20 mouse cellular contexts compared by ENCODE assay signal in genomic region chr2:119174866-119175265, GRCm38 (mm10). TPM values are rescaled to one million over a fixed set of nuclear protein-coding genes. Genes with fewer than 3 reads are reported as not detected.
DNase-seq lines count a peak whose midpoint lies in the region; ATAC-seq and TF ChIP-seq lines count a peak whose summit lies in the region.
"Had no signal": no experiment of that assay in that cellular context is flagged by ENCODE, and none has a peak within 500 bp of the region (broad histone marks: within the 10 kb centered on the region; RNA-seq: fewer than 3 reads in every experiment).

No protein-coding gene starts in this region.

- H3K9ac ChIP-seq in heart, embryonic 12.5 days: 0 out of 2 replicates have a peak overlapping the region, but pooled peaks have one; percentile 20
- H3K9ac ChIP-seq in midbrain, embryonic 11.5 days (ENCODE audit: low read length): no peak overlapping the region
- peak overlapping the region; percentile 62 for H3K9ac ChIP-seq in CH12.LX (ENCODE audit: insufficient read depth, low read depth)
- H3K9ac ChIP-seq: forebrain, postnatal 0 days; limb, embryonic 15.5 days; liver, embryonic 15.5 days had no signal

- H3K27ac ChIP-seq in heart, embryonic 12.5 days (ENCODE audit: poor library complexity, severe bottlenecking): no peak overlapping the region
- H3K27ac ChIP-seq in midbrain, embryonic 11.5 days (ENCODE audit: low read depth, low read length): no peak overlapping the region
- no peak overlapping the region for H3K27ac ChIP-seq in midbrain, embryonic 10.5 days (replicated peaks)
- peak overlapping the region; percentile 93 for H3K27ac ChIP-seq in CH12.LX (ENCODE audit: insufficient read depth, low read depth)
- H3K27ac ChIP-seq: liver, embryonic 15.5 days had no signal

- H3ac ChIP-seq in myocyte (ENCODE audit: control insufficient read depth, insufficient read length): no peak overlapping the region

- H3K27me3 ChIP-seq in heart, embryonic 12.5 days (replicated peaks): peaks cover 13% of the 10 kb centered on the region
- H3K27me3 ChIP-seq in midbrain, embryonic 11.5 days (ENCODE audit: control insufficient read depth, insufficient read depth, low read length): no peaks in the 10 kb centered on the region
- H3K27me3 ChIP-seq in midbrain, embryonic 10.5 days (ENCODE audit: low read depth, poor library complexity, severe bottlenecking): 0 out of 2 replicates have a peak, but pooled peaks cover 8% of the 10 kb centered on the region
- H3K27me3 ChIP-seq in CH12.LX (replicated peaks) (no peaks in the 10 kb centered on the region), myocyte (ENCODE audit: control insufficient read depth, insufficient read depth, insufficient read length) (no peaks in the 10 kb centered on the region)
- H3K27me3 ChIP-seq: limb, embryonic 15.5 days had no signal

- TF ChIP-seq POLR2A in CH12.LX (IDR thresholded peaks at IDR 0.05; ENCODE audit: low read depth, low read length): no peak
- peak; percentile 7 for TF ChIP-seq POLR2A in myocyte (IDR thresholded peaks at IDR 0.05; ENCODE audit: insufficient read length, low read depth)

- no peak overlapping the region for H3K4me3 ChIP-seq in heart, embryonic 12.5 days
- no peak overlapping the region for H3K4me3 ChIP-seq in midbrain, embryonic 11.5 days (ENCODE audit: low read depth, low read length)
- no peak overlapping the region for H3K4me3 ChIP-seq in midbrain, embryonic 10.5 days
- H3K4me3 ChIP-seq in CH12.LX (replicated peaks in 1 of 3; ENCODE audit: low read depth in 2 of 3, low read length in 2 of 3, poor library complexity in 1 of 3) (peak overlapping the region; percentile 54 to 57 (median 57)), myocyte (peak overlapping the region; percentile 29)
- H3K4me3 ChIP-seq: limb, embryonic 15.5 days; liver, embryonic 15.5 days had no signal

- intact Hi-C loops in heart, postnatal 36 days (cut with DNase I): no loop called here

- dilution Hi-C loops in CH12.LX (cut with MboI; ENCODE audit: extremely low pct_ligation_motif_present, extremely low pct_unique_long_range_greater_than_20kb, low sequenced_read_pairs): no loop called here

- peaks cover 25% of the 10 kb centered on the region; the same call in 1 of the 2 replicates for H3K36me3 ChIP-seq in heart, embryonic 12.5 days
- no peaks in the 10 kb centered on the region; the same call in 1 of the 2 replicates for H3K36me3 ChIP-seq in midbrain, embryonic 11.5 days (ENCODE audit: control insufficient read depth, insufficient read depth, low read length)
- H3K36me3 ChIP-seq in midbrain, embryonic 10.5 days: peaks cover 35% of the 10 kb centered on the region
- peaks cover 10 to 28% of the 10 kb centered on the region in 2 experiments for H3K36me3 ChIP-seq in CH12.LX (replicated peaks in 1 of 2; ENCODE audit: control insufficient read depth in 1 of 2, insufficient read depth in 1 of 2, low read length in 1 of 2)
- H3K36me3 ChIP-seq in myocyte (ENCODE audit: control insufficient read depth, insufficient read depth): no peaks in the 10 kb centered on the region

- ATAC-seq in heart, embryonic 12.5 days (ENCODE audit: insufficient number of reproducible peaks, low FRiP score): no peak
- no peak for ATAC-seq in midbrain, embryonic 11.5 days (ENCODE audit: low FRiP score)

- peaks cover 35% of the 10 kb centered on the region for H3K4me1 ChIP-seq in heart, embryonic 12.5 days (replicated peaks)
- peaks cover 10% of the 10 kb centered on the region for H3K4me1 ChIP-seq in midbrain, embryonic 11.5 days (ENCODE audit: control insufficient read depth, insufficient read depth, low read length)
- peaks cover 32% of the 10 kb centered on the region for H3K4me1 ChIP-seq in midbrain, embryonic 10.5 days
- H3K4me1 ChIP-seq in CH12.LX (ENCODE audit: control insufficient read depth in 1 of 2, insufficient read depth in 2 of 2): peaks cover 42 to 95% of the 10 kb centered on the region in 2 experiments

- no peaks in the 10 kb centered on the region for H3K9me3 ChIP-seq in heart, embryonic 12.5 days (replicated peaks)
- H3K9me3 ChIP-seq in midbrain, embryonic 11.5 days (ENCODE audit: control insufficient read depth, low read length): no peaks in the 10 kb centered on the region
- no peaks in the 10 kb centered on the region for H3K9me3 ChIP-seq in midbrain, embryonic 10.5 days (replicated peaks)
- H3K9me3 ChIP-seq in CH12.LX (replicated peaks; ENCODE audit: low read length): peaks cover 5% of the 10 kb centered on the region
- H3K9me3 ChIP-seq: limb, embryonic 15.5 days; liver, embryonic 15.5 days had no signal

- H3K4me2 ChIP-seq in heart, embryonic 12.5 days: no peak overlapping the region
- no peak overlapping the region for H3K4me2 ChIP-seq in midbrain, embryonic 11.5 days
- peak overlapping the region; percentile 85 for H3K4me2 ChIP-seq in CH12.LX (ENCODE audit: insufficient read depth, low read depth, poor library complexity, severe bottlenecking)
- H3K4me2 ChIP-seq in myocyte (ENCODE audit: low read depth): peak overlapping the region; percentile 80
- H3K4me2 ChIP-seq: heart, embryonic 11.5 days; limb, embryonic 15.5 days; liver, embryonic 15.5 days had no signal

- in situ Hi-C loops in CH12.LX (cut with MboI; ENCODE audit: low pct_ligation_motif_present, low pct_unique_long_range_greater_than_20kb, low sequenced_read_pairs): loop anchor here (25.0 kb wide), 2 partner anchors 288 to 413 kb away; partner anchors contain the start of genes Ccdc9b and Phgr1

- H3K79me2 ChIP-seq in CH12.LX (replicated peaks; ENCODE audit: control insufficient read depth, extremely low read depth, insufficient read depth, poor library complexity, severe bottlenecking): no peaks in the 10 kb centered on the region; the same call in 1 of the 2 replicates
- peaks cover 8% of the 10 kb centered on the region for H3K79me2 ChIP-seq in myocyte (ENCODE audit: control insufficient read depth, insufficient read depth)

- TF ChIP-seq CTCF in CH12.LX (conservative IDR thresholded peaks at IDR 0.05 in 1 of 2, IDR thresholded peaks at IDR 0.05 in 1 of 2; ENCODE audit: low read depth in 2 of 2, low read length in 2 of 2): no peak

- DNase-seq in heart, postnatal 36 days: no peak
- DNase-seq in midbrain, embryonic 11.5 days (ENCODE audit: low spot score, missing footprints): peak; percentile 78
- DNase-seq in midbrain, embryonic 10.5 days (ENCODE audit: low spot score): no peak
- DNase-seq in CH12.LX (ENCODE audit: extremely low read depth): no peak
- DNase-seq in natural killer cell, adult 2 months (ENCODE audit: low spot score in 2 of 2): no peak
- DNase-seq in layer of hippocampus, adult 8-10 months (ENCODE audit: low spot score in 2 of 2): no peak
- DNase-seq: cerebellum, adult 8-10 months; forebrain, postnatal 0 days; heart, postnatal 14 days; layer of hippocampus, postnatal 36 days; midbrain, embryonic 14.5 days; right cerebral cortex, postnatal 4 days; thymus, postnatal 36 days had no signal

- WGBS in heart, embryonic 12.5 days: 56% methylated on average over 14 of the region's 14 CpGs
- 42% methylated on average over 14 of the region's 14 CpGs for WGBS in midbrain, embryonic 11.5 days
- 53% methylated on average over 14 of the region's 14 CpGs for WGBS in midbrain, embryonic 10.5 days

- TF ChIP-seq EP300 in CH12.LX (IDR thresholded peaks at IDR 0.05; ENCODE audit: low read length): no peak

- no peak for TF ChIP-seq RAD21 in CH12.LX (IDR thresholded peaks at IDR 0.05; ENCODE audit: low read depth, low read length)

RNA-seq across cellular contexts. Expression of gene Gm14137, which starts 0.6 kb away (rescaled TPM):
- polyA plus RNA-seq in heart, embryonic 12.5 days (2016; fragmentation: Nextera tagmentation; extraction: Ambion mirVana): 0.34 and 0.46 TPM in 2 replicates
- total RNA-seq in heart, postnatal 36 days (2021): not detected
- polyA plus RNA-seq in midbrain, embryonic 11.5 days (2014; fragmentation: Nextera tagmentation; extraction: Ambion mirVana): 0.15 and 0.20 TPM in 2 replicates
- 0.72 and 1.1 TPM in 2 replicates for polyA plus RNA-seq in midbrain, embryonic 10.5 days (2016; fragmentation: Nextera tagmentation; extraction: Ambion mirVana)
- total RNA-seq in CH12.LX (2012; rRNA removed) (4.7 and 9.2 TPM in 2 replicates), CH12.LX (2014; rRNA removed) (2.3 and 2.6 TPM in 2 replicates)
- polyA plus RNA-seq in CH12.LX (2012; ENCODE audit: insufficient read length, low read depth) (3.3 and 3.4 TPM in 2 replicates), myocyte (2012; fragmentation: generic; extraction: Trizol) (6.3 TPM)
- not detected for total RNA-seq in layer of hippocampus, adult 8-10 months (2022)
- total RNA-seq: common myeloid progenitor, adult 5-6 weeks; forebrain, postnatal 0 days; heart, postnatal 14 days; layer of hippocampus, postnatal 36 days; left cerebral cortex, postnatal 25 days had no signal
- polyA plus RNA-seq: heart, embryonic 11.5 days had no signal

RNA-seq across cellular contexts. Expression of gene Gchfr, which starts 7.3 kb away (rescaled TPM):
- 4.5 and 5.0 TPM in 2 replicates for polyA plus RNA-seq in heart, embryonic 12.5 days (2016; fragmentation: Nextera tagmentation; extraction: Ambion mirVana)
- total RNA-seq in heart, postnatal 36 days (2021): 1 to 10 TPM; 4.3 to 6.5 TPM
- 1.5 and 2.5 TPM in 2 replicates for polyA plus RNA-seq in midbrain, embryonic 11.5 days (2014; fragmentation: Nextera tagmentation; extraction: Ambion mirVana)
- 2.7 and 3.2 TPM in 2 replicates for polyA plus RNA-seq in midbrain, embryonic 10.5 days (2016; fragmentation: Nextera tagmentation; extraction: Ambion mirVana)
- total RNA-seq in CH12.LX (2012; rRNA removed) (9.5 and 18.2 TPM in 2 replicates), CH12.LX (2014; rRNA removed) (0.93 and 1.8 TPM in 2 replicates)
- polyA plus RNA-seq in CH12.LX (2012; ENCODE audit: insufficient read length, low read depth) (1.1 and 2.7 TPM in 2 replicates), myocyte (2012; fragmentation: generic; extraction: Trizol) (90.4 TPM)
- under 1 TPM in 1 of 4 experiments, not detected in 3; 0.57 TPM for total RNA-seq in layer of hippocampus, adult 8-10 months (2022)
- total RNA-seq: common myeloid progenitor, adult 5-6 weeks; forebrain, postnatal 0 days; layer of hippocampus, postnatal 36 days; left cerebral cortex, postnatal 25 days had no signal

RNA-seq across cellular contexts. Expression of gene Rmdn3, which starts 18.0 kb away (rescaled TPM):
- polyA plus RNA-seq in heart, embryonic 12.5 days (2016; fragmentation: Nextera tagmentation; extraction: Ambion mirVana): 29.2 and 31.0 TPM in 2 replicates
- 10 to 100 TPM; 14.3 to 19.9 TPM for total RNA-seq in heart, postnatal 36 days (2021)
- polyA plus RNA-seq in midbrain, embryonic 11.5 days (2014; fragmentation: Nextera tagmentation; extraction: Ambion mirVana): 41.1 and 46.7 TPM in 2 replicates
- polyA plus RNA-seq in midbrain, embryonic 10.5 days (2016; fragmentation: Nextera tagmentation; extraction: Ambion mirVana): 47.4 and 49.9 TPM in 2 replicates
- total RNA-seq in CH12.LX (2012; rRNA removed) (49.9 and 52.0 TPM in 2 replicates), CH12.LX (2014; rRNA removed) (59.1 and 61.2 TPM in 2 replicates)
- polyA plus RNA-seq in CH12.LX (2012; ENCODE audit: insufficient read length, low read depth) (41.8 and 48.1 TPM in 2 replicates), myocyte (2012; fragmentation: generic; extraction: Trizol) (20.7 TPM)
- total RNA-seq in layer of hippocampus, adult 8-10 months (2022): 10 to 100 TPM; 49.4 to 59.7 (median 52.5) TPM

RNA-seq across cellular contexts. Expression of gene Zfyve19, which starts 33.6 kb away (rescaled TPM):
- polyA plus RNA-seq in heart, embryonic 12.5 days (2016; fragmentation: Nextera tagmentation; extraction: Ambion mirVana): 31.6 and 36.5 TPM in 2 replicates
- total RNA-seq in heart, postnatal 36 days (2021): 10 to 100 TPM; 11.0 to 13.2 TPM
- polyA plus RNA-seq in midbrain, embryonic 11.5 days (2014; fragmentation: Nextera tagmentation; extraction: Ambion mirVana): 44.2 and 48.9 TPM in 2 replicates
- 56.1 and 57.4 TPM in 2 replicates for polyA plus RNA-seq in midbrain, embryonic 10.5 days (2016; fragmentation: Nextera tagmentation; extraction: Ambion mirVana)
- total RNA-seq in CH12.LX (2012; rRNA removed) (38.2 and 38.7 TPM in 2 replicates), CH12.LX (2014; rRNA removed) (25.6 and 28.0 TPM in 2 replicates)
- polyA plus RNA-seq in CH12.LX (2012; ENCODE audit: insufficient read length, low read depth) (39.9 and 45.2 TPM in 2 replicates), myocyte (2012; fragmentation: generic; extraction: Trizol) (23.2 TPM)
- total RNA-seq in layer of hippocampus, adult 8-10 months (2022): 10 to 100 TPM; 35.8 to 41.5 (median 38.8) TPM

RNA-seq across cellular contexts. Expression of gene Dnajc17, which starts 33.7 kb away (rescaled TPM):
- polyA plus RNA-seq in heart, embryonic 12.5 days (2016; fragmentation: Nextera tagmentation; extraction: Ambion mirVana): 12.0 and 12.6 TPM in 2 replicates
- total RNA-seq in heart, postnatal 36 days (2021): 1 to 10 TPM; 7.6 to 9.9 TPM
- 22.5 and 25.6 TPM in 2 replicates for polyA plus RNA-seq in midbrain, embryonic 11.5 days (2014; fragmentation: Nextera tagmentation; extraction: Ambion mirVana)
- 24.5 and 26.2 TPM in 2 replicates for polyA plus RNA-seq in midbrain, embryonic 10.5 days (2016; fragmentation: Nextera tagmentation; extraction: Ambion mirVana)
- total RNA-seq in CH12.LX (2012; rRNA removed): 15.3 and 18.2 TPM in 2 replicates
- 19.6 and 19.8 TPM in 2 replicates for total RNA-seq in CH12.LX (2014; rRNA removed)
- polyA plus RNA-seq in CH12.LX (2012; ENCODE audit: insufficient read length, low read depth): 22.9 and 26.3 TPM in 2 replicates
- 17.2 TPM for polyA plus RNA-seq in myocyte (2012; fragmentation: generic; extraction: Trizol)
- total RNA-seq in layer of hippocampus, adult 8-10 months (2022): 10 to 100 TPM; 17.9 to 22.6 (median 19.9) TPM

Comparison
In these comparisons a context has a peak if more than half of its experiments do, and no peak if none do; other contexts are left out.
1. H3K4me2 ChIP-seq: peak in CH12.LX (single experiment) and myocyte (single experiment); none in heart, embryonic 12.5 days (single experiment) and midbrain, embryonic 11.5 days (single experiment).
2. H3K4me3 ChIP-seq: peak in CH12.LX (3 of 3) and myocyte (single experiment); none in heart, embryonic 12.5 days (single experiment), midbrain, embryonic 11.5 days (single experiment) and midbrain, embryonic 10.5 days (single experiment).
3. RNA of gene Gchfr, which starts 7.3 kb away (polyA plus RNA-seq): 90.4 TPM in myocyte (single experiment); 4.5 to 5.0 TPM in heart, embryonic 12.5 days, 2.7 to 3.2 TPM in midbrain, embryonic 10.5 days, 1.5 to 2.5 TPM in midbrain, embryonic 11.5 days and 1.1 to 2.7 TPM in CH12.LX; every median in the first group is over 10 times any median in the second.